Mouse (Mus musculus) intestine, postnatal 0 days (tissue): ENCODE results near the gene Fig4. TPM values are rescaled to one million over a fixed set of nuclear protein-coding genes. Genes with fewer than 3 reads are reported as not detected.

Experiments
- ATAC-seq: fragments of 200-750 bp; cut with Nextera tagmentation; 2 replicates; pipeline ENCODE4 v1.8.0; 2017; ENCODE audit warnings: mild to moderate bottlenecking, moderate TSS enrichment, moderate library complexity
- H3K27ac ChIP-seq: fragments of 300-500 bp; sonication (generic); 2 replicates; pipeline ENCODE4 v1.5.1; 2014; ENCODE audit warnings: mild to moderate bottlenecking, low read depth, low read length, moderate library complexity
- H3K27me3 ChIP-seq: fragments of 300-500 bp; sonication (generic); replicated peaks from 2 replicates; pipeline ENCODE4 v1.6.1; 2014; ENCODE audit warnings: low read length, mixed read lengths; ENCODE audit not compliant: control insufficient read depth, insufficient read depth
- H3K36me3 ChIP-seq: fragments of 300-500 bp; sonication (generic); 2 replicates; pipeline ENCODE4 v1.6.1; 2014; ENCODE audit warnings: mild to moderate bottlenecking, moderate library complexity; ENCODE audit not compliant: control insufficient read depth, insufficient read depth
- H3K4me1 ChIP-seq: fragments of 300-500 bp; sonication (generic); replicated peaks from 2 replicates; pipeline ENCODE4 v1.6.1; 2014; ENCODE audit warnings: antibody characterized with exemption, low read length, mixed read lengths; ENCODE audit not compliant: control insufficient read depth, insufficient read depth
- H3K4me2 ChIP-seq: fragments of 300-500 bp; sonication (generic); replicated peaks from 2 replicates; pipeline ENCODE4 v1.6.1; 2014; ENCODE audit warnings: low read depth, mild to moderate bottlenecking, moderate library complexity
- H3K4me3 ChIP-seq: fragments of 300-500 bp; sonication (generic); 2 replicates; pipeline ENCODE4 v1.5.1; 2014; ENCODE audit warnings: low read depth, low read length
- H3K9ac ChIP-seq: fragments of 300-500 bp; sonication (generic); 2 replicates; pipeline ENCODE4 v1.6.1; 2014; ENCODE audit warnings: mild to moderate bottlenecking, low read depth, low read length
- H3K9me3 ChIP-seq: fragments of 300-500 bp; sonication (generic); 2 replicates; pipeline ENCODE4 v1.6.1; 2016; ENCODE audit warnings: mixed run types; ENCODE audit not compliant: control insufficient read depth
- CTCF ChIP-seq: sonication (generic); IDR thresholded peaks from 2 replicates; pipeline ENCODE4 v1.5.1; 2016; ENCODE audit warnings: low read depth, mild to moderate bottlenecking, control low read depth, antibody characterized with exemption, moderate library complexity
- WGBS: fragments of 180-500 bp; shearing (Covaris S2); extraction: QIAGEN DNeasy Blood & Tissue Kit; methylation state at CpG from one replicate; pipeline ENCODE4 v1.1.7; 2014; 5-methylcytosine and 5-hydroxymethylcytosine counted together
- polyA plus RNA-seq: library from polyadenylated mRNA; unstranded; fragments of >200 nt; fragmentation: Nextera tagmentation; extraction: Ambion mirVana; gene quantifications from 2 replicates; pipeline ENCODE4 v1.2.1, GENCODE M21; 2015

The Fig4 gene
- polyA plus RNA-seq, 1 experiment from 2014 or later = 10.6 TPM

- ATAC-seq = no peak
Measured at GRCm38 (mm10) chr10:41250045-41250748, 52.9 kb downstream of the Fig4 start.

DNA sequence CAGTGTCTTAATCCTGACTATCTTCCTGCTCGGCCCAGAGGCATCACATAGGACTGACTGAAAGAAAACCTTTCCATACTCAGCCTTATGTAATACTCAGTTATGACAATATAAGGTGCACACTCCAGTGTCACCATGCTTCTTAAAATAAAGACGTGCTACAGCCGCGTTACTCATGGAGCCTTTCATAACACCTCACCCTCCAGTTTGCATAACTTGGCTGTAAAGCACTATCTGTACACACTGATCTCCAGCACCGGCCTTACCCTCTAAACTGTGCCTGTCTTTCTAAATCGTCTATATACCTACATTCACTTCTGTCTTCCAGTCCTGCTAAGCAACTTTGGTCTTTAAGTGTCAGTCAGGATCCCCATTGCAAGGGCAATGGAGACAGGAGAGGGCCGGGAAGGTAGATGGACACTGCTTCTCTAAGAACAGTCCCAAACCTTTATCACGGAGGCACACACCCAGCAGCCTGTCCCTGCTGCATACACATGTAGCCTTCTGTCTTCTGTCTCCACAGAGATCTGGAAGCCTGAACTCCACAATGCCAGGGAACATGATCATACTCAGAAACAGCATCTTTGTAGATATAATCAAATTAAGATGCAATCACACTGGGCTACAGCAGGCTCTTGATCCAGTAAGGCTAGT is 53.9 kb downstream of the Fig4 start:
- no peak for ATAC-seq
- H3K4me1 ChIP-seq = peaks cover 3% of the 10 kb centered on the region; the same call in 1 of the 2 replicates
- no peaks in the 10 kb centered on the region for H3K27me3 ChIP-seq
- H3K9ac ChIP-seq = no peak overlapping the region
- no peaks in the 10 kb centered on the region for H3K9me3 ChIP-seq
- H3K27ac ChIP-seq = no peak overlapping the region
- no peak for TF ChIP-seq CTCF
- WGBS = 86% methylated on average over 8 of the region's 8 CpGs
- H3K4me3 ChIP-seq = no peak overlapping the region
- no peak overlapping the region for H3K4me2 ChIP-seq
- peaks cover 21% of the 10 kb centered on the region for H3K36me3 ChIP-seq

More at GRCm38 (mm10) chr10:41250045-41250748, 52.9 kb downstream of the Fig4 start:
- H3K9ac ChIP-seq = no peak overlapping the region
- H3K36me3 ChIP-seq = peaks cover 18% of the 10 kb centered on the region
- no peaks in the 10 kb centered on the region for H3K27me3 ChIP-seq
- no peak overlapping the region for H3K27ac ChIP-seq
- H3K9me3 ChIP-seq = no peaks in the 10 kb centered on the region
- no peak for TF ChIP-seq CTCF
- H3K4me3 ChIP-seq = no peak overlapping the region
- WGBS = 70% methylated on average over 8 of the region's 8 CpGs
- H3K4me1 ChIP-seq = peaks cover 3% of the 10 kb centered on the region; the same call in 1 of the 2 replicates
- no peak overlapping the region for H3K4me2 ChIP-seq

GRCm38 (mm10) chr10:41247800-41248473 is 55.1 kb downstream of the Fig4 start:
- no peak overlapping the region for H3K4me3 ChIP-seq
- no peak for ATAC-seq
- no peaks in the 10 kb centered on the region for H3K9me3 ChIP-seq
- TF ChIP-seq CTCF = no peak
- no peak overlapping the region for H3K9ac ChIP-seq
- H3K27ac ChIP-seq = no peak overlapping the region
- no peak overlapping the region for H3K4me2 ChIP-seq
- WGBS = 65% methylated on average over 5 of the region's 5 CpGs
- H3K36me3 ChIP-seq = peaks cover 21% of the 10 kb centered on the region
- H3K27me3 ChIP-seq = no peaks in the 10 kb centered on the region
- H3K4me1 ChIP-seq = peaks cover 3% of the 10 kb centered on the region; the same call in 1 of the 2 replicates

GRCm38 (mm10) chr10:41246111-41246510 is 56.9 kb downstream of the Fig4 start:
- Histone ChIP-seq H3K27me3 (no peaks in the 10 kb centered on the region), H3K36me3 (peaks cover 13% of the 10 kb centered on the region), H3K9ac (no peak overlapping the region), H3K27ac (no peak overlapping the region), H3K4me2 (no peak overlapping the region), H3K4me3 (no peak overlapping the region), H3K9me3 (no peaks in the 10 kb centered on the region), H3K4me1 (peaks cover 3% of the 10 kb centered on the region; the same call in 1 of the 2 replicates)
- 72% methylated on average over 5 of the region's 5 CpGs for WGBS
- ATAC-seq = no peak
- TF ChIP-seq CTCF = no peak

DNA sequence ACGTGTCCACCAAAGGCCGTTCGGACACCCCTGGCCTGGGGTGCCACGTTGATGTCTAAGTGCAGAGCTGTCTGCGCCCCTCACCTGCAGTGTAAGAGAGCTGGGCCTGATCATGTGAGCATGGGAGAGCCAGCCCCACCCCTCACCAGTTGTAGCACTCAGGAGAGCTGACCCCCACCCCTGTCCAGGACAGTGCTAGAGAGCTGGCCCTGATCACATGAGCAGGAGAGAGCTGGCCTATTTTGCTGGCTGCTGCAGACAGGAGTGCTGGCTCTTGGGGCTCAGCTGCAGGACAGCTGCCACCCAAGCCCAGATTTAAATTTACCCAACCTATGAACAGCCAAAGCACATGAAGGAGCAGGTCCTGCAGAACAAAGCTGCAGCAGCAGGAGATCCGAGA is 57.6 kb downstream of the Fig4 start:
- Histone ChIP-seq H3K27ac (no peak overlapping the region), H3K36me3 (peaks cover 12% of the 10 kb centered on the region), H3K4me3 (no peak overlapping the region), H3K9ac (no peak overlapping the region), H3K9me3 (no peaks in the 10 kb centered on the region), H3K27me3 (no peaks in the 10 kb centered on the region), H3K4me1 (peaks cover 3% of the 10 kb centered on the region; the same call in 1 of the 2 replicates), H3K4me2 (no peak overlapping the region)
- no peak for ATAC-seq
- no peak for TF ChIP-seq CTCF
- 90% methylated on average over 6 of the region's 6 CpGs for WGBS

GRCm38 (mm10) chr10:41245028-41245427 is 58.0 kb downstream of the Fig4 start:
- H3K4me1 ChIP-seq = peaks cover 3% of the 10 kb centered on the region; the same call in 1 of the 2 replicates
- no peaks in the 10 kb centered on the region for H3K9me3 ChIP-seq
- no peak overlapping the region for H3K27ac ChIP-seq
- peaks cover 16% of the 10 kb centered on the region for H3K36me3 ChIP-seq
- no peaks in the 10 kb centered on the region for H3K27me3 ChIP-seq
- H3K4me2 ChIP-seq = no peak overlapping the region
- WGBS = 93% methylated on average over 6 of the region's 6 CpGs
- no peak for ATAC-seq
- H3K9ac ChIP-seq = no peak overlapping the region
- H3K4me3 ChIP-seq = no peak overlapping the region
- TF ChIP-seq CTCF = no peak
